Mouse (Mus musculus) stomach, postnatal 0 days (tissue): ENCODE data around the gene Disp1.

Experiments
- CTCF ChIP-seq: IDR thresholded peaks from 2 replicates; pipeline ENCODE4 v1.5.1; 2016; ENCODE audit warnings: antibody characterized with exemption, low read depth, mild to moderate bottlenecking, moderate library complexity
- EP300 ChIP-seq: optimal IDR thresholded peaks from 2 replicates; pipeline ENCODE3; 2016; ENCODE audit warnings: antibody characterized with exemption

GRCm38 (mm10) chr1:183049295-183049694 lies 172.0 kb downstream of the Disp1 start:
- no peak for TF ChIP-seq CTCF
- no peak for TF ChIP-seq EP300
